10 mouse cellular contexts compared by ENCODE assay signal in genomic region chr19:44510534-44511175, GRCm38 (mm10). TPM values are rescaled to one million over a fixed set of nuclear protein-coding genes. Genes with fewer than 3 reads are reported as not detected.
A peak's percentile ranks its signal among the peaks of the same experiment; 100 is the strongest.
DNase-seq lines count a peak whose midpoint lies in the region; ATAC-seq and TF ChIP-seq lines count a peak whose summit lies in the region.
"Had no signal": no experiment of that assay in that cellular context is flagged by ENCODE, and none has a peak within 500 bp of the region (broad histone marks: within the 10 kb centered on the region; RNA-seq: fewer than 3 reads in every experiment).

No protein-coding gene starts in this region.

- H3K27ac ChIP-seq in kidney, embryonic 14.5 days (ENCODE audit: low read depth, low read length): no peak overlapping the region
- no peak overlapping the region for H3K27ac ChIP-seq in embryonic facial prominence, embryonic 10.5 days (replicated peaks)
- H3K27ac ChIP-seq in intestine, postnatal 0 days (ENCODE audit: low read depth, low read length): no peak overlapping the region

- H3K4me2 ChIP-seq in kidney, embryonic 14.5 days (replicated peaks; ENCODE audit: low read depth, low read length): peak overlapping the region; percentile 67
- H3K4me2 ChIP-seq in intestine, postnatal 0 days (replicated peaks; ENCODE audit: low read depth): peak overlapping the region; percentile 27

- H3K4me3 ChIP-seq in kidney, embryonic 14.5 days (ENCODE audit: low read length): peak overlapping the region; percentile 36
- peak overlapping the region; percentile 64 for H3K4me3 ChIP-seq in embryonic facial prominence, embryonic 10.5 days
- peak overlapping the region; percentile 38; the same call in 1 of the 2 replicates for H3K4me3 ChIP-seq in intestine, postnatal 0 days (ENCODE audit: low read depth, low read length)

- H3K36me3 ChIP-seq in kidney, embryonic 14.5 days (ENCODE audit: control insufficient read depth, insufficient read depth, low read length): no peaks in the 10 kb centered on the region
- H3K36me3 ChIP-seq in embryonic facial prominence, embryonic 10.5 days (replicated peaks): no peaks in the 10 kb centered on the region
- no peaks in the 10 kb centered on the region for H3K36me3 ChIP-seq in intestine, postnatal 0 days (ENCODE audit: control insufficient read depth, insufficient read depth)
- H3K36me3 ChIP-seq in splenic B cell, adult 2 months (ENCODE audit: control insufficient read depth, insufficient read depth, low read length, poor library complexity, severe bottlenecking): no peaks in the 10 kb centered on the region

- peaks cover 24% of the 10 kb centered on the region for H3K27me3 ChIP-seq in kidney, embryonic 14.5 days (ENCODE audit: control insufficient read depth, insufficient read depth, low read length)
- H3K27me3 ChIP-seq in embryonic facial prominence, embryonic 10.5 days (replicated peaks; ENCODE audit: low read depth, poor library complexity, severe bottlenecking): peaks cover 100% of the 10 kb centered on the region
- peaks cover 56% of the 10 kb centered on the region for H3K27me3 ChIP-seq in intestine, postnatal 0 days (replicated peaks; ENCODE audit: control insufficient read depth, insufficient read depth, low read length)
- H3K27me3 ChIP-seq in splenic B cell, adult 2 months (ENCODE audit: control insufficient read depth, insufficient read depth, low read length, poor library complexity, severe bottlenecking): peaks cover 4% of the 10 kb centered on the region

- no peak overlapping the region for H3K9ac ChIP-seq in kidney, embryonic 14.5 days (ENCODE audit: low read depth, low read length)
- no peak overlapping the region for H3K9ac ChIP-seq in intestine, postnatal 0 days (ENCODE audit: low read depth, low read length)

- peaks cover 51% of the 10 kb centered on the region for H3K4me1 ChIP-seq in kidney, embryonic 14.5 days (ENCODE audit: control insufficient read depth, insufficient read depth, low read length)
- peaks cover 58% of the 10 kb centered on the region for H3K4me1 ChIP-seq in embryonic facial prominence, embryonic 10.5 days
- H3K4me1 ChIP-seq in intestine, postnatal 0 days (replicated peaks; ENCODE audit: control insufficient read depth, insufficient read depth, low read length): peaks cover 3% of the 10 kb centered on the region; the same call in 1 of the 2 replicates

- ATAC-seq in kidney, embryonic 14.5 days (ENCODE audit: low FRiP score, low TSS enrichment): no peak
- 0 out of 2 replicates have a peak, but pooled peaks have one; percentile 28 for ATAC-seq in intestine, postnatal 0 days
- ATAC-seq in megakaryocyte progenitor cell, adult 5-6 weeks (replicated peaks; ENCODE audit: poor library complexity): no peak
- ATAC-seq in erythroblast, adult 5-6 weeks (replicated peaks; ENCODE audit: low FRiP score, poor library complexity, severe bottlenecking): no peak
- ATAC-seq: Patski had no signal

- DNase-seq in kidney, adult 9 months: no peak
- no peak for DNase-seq in embryonic facial prominence, embryonic 10.5 days (ENCODE audit: low spot score)
- DNase-seq in splenic B cell, adult 2 months (ENCODE audit: low read depth, low spot score): peak; percentile 68
- no peak for DNase-seq in layer of hippocampus, adult 11-12 months (ENCODE audit: low spot score)

- WGBS in kidney, embryonic 14.5 days: 4% methylated on average over 12 of the region's 12 CpGs
- 3% methylated on average over 12 of the region's 12 CpGs for WGBS in embryonic facial prominence, embryonic 10.5 days
- 5% methylated on average over 12 of the region's 12 CpGs for WGBS in intestine, postnatal 0 days

- H3K9me3 ChIP-seq in kidney, embryonic 14.5 days (ENCODE audit: control insufficient read depth, low read length): no peaks in the 10 kb centered on the region
- H3K9me3 ChIP-seq in embryonic facial prominence, embryonic 10.5 days: no peaks in the 10 kb centered on the region
- H3K9me3 ChIP-seq in intestine, postnatal 0 days (ENCODE audit: control insufficient read depth): no peaks in the 10 kb centered on the region

- no peak for TF ChIP-seq CTCF in intestine, postnatal 0 days (IDR thresholded peaks at IDR 0.05; ENCODE audit: low read depth)

RNA-seq across cellular contexts. Expression of gene Wnt8b, which starts 17.4 kb away (rescaled TPM):
- polyA plus RNA-seq in kidney, embryonic 14.5 days (2014; fragmentation: Nextera tagmentation; extraction: Ambion mirVana): 3.5 and 4.5 TPM in 2 replicates
- polyA plus RNA-seq in embryonic facial prominence, embryonic 10.5 days (2016; fragmentation: Nextera tagmentation; extraction: Ambion mirVana): 0.56 and 2.1 TPM in 2 replicates
- not detected in 2 replicates for polyA plus RNA-seq in intestine, postnatal 0 days (2015; fragmentation: Nextera tagmentation; extraction: Ambion mirVana)
- not detected in 2 replicates for total RNA-seq in megakaryocyte progenitor cell, adult 5-6 weeks (2015)
- total RNA-seq in megakaryocyte progenitor cell, adult 5-6 weeks (2017): not detected in 2 replicates
- not detected in 2 replicates for total RNA-seq in erythroblast, adult 5-6 weeks (2015; ENCODE audit: low replicate concordance)
- total RNA-seq in erythroblast, adult 5-6 weeks (2017; ENCODE audit: low replicate concordance): not detected in 2 replicates

RNA-seq across cellular contexts. Expression of gene Sec31b, which starts 35.0 kb away (rescaled TPM):
- polyA plus RNA-seq in kidney, embryonic 14.5 days (2014; fragmentation: Nextera tagmentation; extraction: Ambion mirVana): 0.76 and 0.87 TPM in 2 replicates
- 0.66 and 0.97 TPM in 2 replicates for polyA plus RNA-seq in embryonic facial prominence, embryonic 10.5 days (2016; fragmentation: Nextera tagmentation; extraction: Ambion mirVana)
- 0.12 and 0.33 TPM in 2 replicates for polyA plus RNA-seq in intestine, postnatal 0 days (2015; fragmentation: Nextera tagmentation; extraction: Ambion mirVana)
- total RNA-seq in megakaryocyte progenitor cell, adult 5-6 weeks (2015): 0.52 and 0.54 TPM in 2 replicates
- 1.4 and 3.9 TPM in 2 replicates for total RNA-seq in megakaryocyte progenitor cell, adult 5-6 weeks (2017)
- 0.42 TPM in 1 of 2 replicates, not detected in the other for total RNA-seq in erythroblast, adult 5-6 weeks (2015; ENCODE audit: low replicate concordance)
- total RNA-seq in erythroblast, adult 5-6 weeks (2017; ENCODE audit: low replicate concordance): 0.26 and 0.56 TPM in 2 replicates

RNA-seq across cellular contexts. Expression of gene Gm20538, which starts 42.0 kb away (rescaled TPM):
- polyA plus RNA-seq in kidney, embryonic 14.5 days (2014; fragmentation: Nextera tagmentation; extraction: Ambion mirVana): not detected in 2 replicates
- not detected in 2 replicates for polyA plus RNA-seq in embryonic facial prominence, embryonic 10.5 days (2016; fragmentation: Nextera tagmentation; extraction: Ambion mirVana)
- polyA plus RNA-seq in intestine, postnatal 0 days (2015; fragmentation: Nextera tagmentation; extraction: Ambion mirVana): not detected in 2 replicates
- 2.2 TPM in 1 of 2 replicates, not detected in the other for total RNA-seq in megakaryocyte progenitor cell, adult 5-6 weeks (2015)
- not detected in 2 replicates for total RNA-seq in megakaryocyte progenitor cell, adult 5-6 weeks (2017)
- not detected in 2 replicates for total RNA-seq in erythroblast, adult 5-6 weeks (2015; ENCODE audit: low replicate concordance)
- total RNA-seq in erythroblast, adult 5-6 weeks (2017; ENCODE audit: low replicate concordance): not detected in 2 replicates
- polyA plus RNA-seq: large intestine, adult 2 months; Patski had no signal

RNA-seq across cellular contexts. Expression of gene Ndufb8, which starts 44.6 kb away (rescaled TPM):
- 579 and 700 TPM in 2 replicates for polyA plus RNA-seq in kidney, embryonic 14.5 days (2014; fragmentation: Nextera tagmentation; extraction: Ambion mirVana)
- polyA plus RNA-seq in embryonic facial prominence, embryonic 10.5 days (2016; fragmentation: Nextera tagmentation; extraction: Ambion mirVana): 645 and 648 TPM in 2 replicates
- polyA plus RNA-seq in intestine, postnatal 0 days (2015; fragmentation: Nextera tagmentation; extraction: Ambion mirVana): 681 and 717 TPM in 2 replicates
- 361 and 370 TPM in 2 replicates for total RNA-seq in megakaryocyte progenitor cell, adult 5-6 weeks (2015)
- 243 and 315 TPM in 2 replicates for total RNA-seq in megakaryocyte progenitor cell, adult 5-6 weeks (2017)
- 83.0 and 127 TPM in 2 replicates for total RNA-seq in erythroblast, adult 5-6 weeks (2015; ENCODE audit: low replicate concordance)
- 60.4 and 63.0 TPM in 2 replicates for total RNA-seq in erythroblast, adult 5-6 weeks (2017; ENCODE audit: low replicate concordance)

RNA-seq across cellular contexts. Expression of gene Hif1an, which starts 52.0 kb away (rescaled TPM):
- polyA plus RNA-seq in kidney, embryonic 14.5 days (2014; fragmentation: Nextera tagmentation; extraction: Ambion mirVana): 20.6 and 28.0 TPM in 2 replicates
- 48.7 and 52.2 TPM in 2 replicates for polyA plus RNA-seq in embryonic facial prominence, embryonic 10.5 days (2016; fragmentation: Nextera tagmentation; extraction: Ambion mirVana)
- polyA plus RNA-seq in intestine, postnatal 0 days (2015; fragmentation: Nextera tagmentation; extraction: Ambion mirVana): 15.6 and 17.7 TPM in 2 replicates
- total RNA-seq in megakaryocyte progenitor cell, adult 5-6 weeks (2015): 5.6 and 6.7 TPM in 2 replicates
- total RNA-seq in megakaryocyte progenitor cell, adult 5-6 weeks (2017): 6.6 and 9.4 TPM in 2 replicates
- total RNA-seq in erythroblast, adult 5-6 weeks (2015; ENCODE audit: low replicate concordance): 2.1 TPM in 2 replicates
- 3.5 and 4.1 TPM in 2 replicates for total RNA-seq in erythroblast, adult 5-6 weeks (2017; ENCODE audit: low replicate concordance)
